Mouse (Mus musculus) thymus, adult 2 months (tissue): ENCODE results near the gene Eif5b.

ENCODE experiments used
- CTCF ChIP-seq: fragments of 200-500 bp; IDR thresholded peaks from 2 replicates; pipeline ENCODE4 v1.5.1; 2012; ENCODE audit warnings: mild to moderate bottlenecking, control low read depth, low read length, moderate library complexity, borderline replicate concordance; ENCODE audit not compliant: control insufficient read depth, poor library complexity, insufficient read depth; ENCODE audit errors: extremely low read depth
- POLR2A ChIP-seq: fragments of 200-500 bp; IDR thresholded peaks from 2 replicates; pipeline ENCODE4 v1.6.1; 2012; ENCODE audit warnings: mild to moderate bottlenecking, low read length, control low read depth, moderate library complexity; ENCODE audit not compliant: control insufficient read depth, poor library complexity, insufficient read depth; ENCODE audit errors: extremely low read depth

DNA sequence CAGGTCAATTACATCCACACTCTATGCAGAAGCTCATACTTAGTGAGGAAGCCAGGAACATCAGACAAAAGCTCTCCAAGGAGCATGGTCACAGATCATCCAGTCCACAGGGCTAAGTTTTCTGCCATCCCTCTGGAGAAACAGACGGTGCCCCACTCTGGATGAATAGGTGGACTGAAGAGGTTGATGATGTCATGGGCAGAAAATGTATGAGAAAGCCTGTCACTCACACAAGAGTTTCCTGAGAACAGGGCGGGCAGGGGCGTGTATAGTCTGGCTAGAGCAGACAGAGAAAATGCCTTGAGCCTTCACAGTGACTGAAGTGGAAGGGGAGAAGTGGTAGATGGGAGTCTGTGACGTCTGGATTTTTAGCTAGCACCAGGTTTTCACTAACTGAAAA, 26.3 kb upstream of the Eif5b start:
- no peak for TF ChIP-seq POLR2A
- TF ChIP-seq CTCF, result no peak
